Mouse (Mus musculus): ENCODE data around the gene Cfdp1.

Gene Cfdp1

GRCm38 (mm10) chr8:111793324-111793917 lies 60.7 kb downstream of the Cfdp1 start:
- DNase-seq (ENCODE audit: low spot score) = peak; percentile 51

- no peak for DNase-seq (ENCODE audit: low spot score)
Observed at GRCm38 (mm10) chr8:111789639-111790038, 64.5 kb downstream of the Cfdp1 start.

GRCm38 (mm10) chr8:111789200-111789599 lies 64.9 kb downstream of the Cfdp1 start:
- no peak for DNase-seq (ENCODE audit: low spot score)

- DNase-seq (ENCODE audit: low spot score) = no peak
Observed at GRCm38 (mm10) chr8:111788497-111788896, 65.6 kb downstream of the Cfdp1 start.

- no peak for DNase-seq (ENCODE audit: low spot score)
Observed at GRCm38 (mm10) chr8:111788085-111788484, 66.0 kb downstream of the Cfdp1 start.

- no peak for DNase-seq (ENCODE audit: low spot score)
Observed at GRCm38 (mm10) chr8:111787683-111788082, 66.4 kb downstream of the Cfdp1 start.

GRCm38 (mm10) chr8:111786701-111787588 lies 67.1 kb downstream of the Cfdp1 start:
- DNase-seq (ENCODE audit: low spot score) = no peak

GRCm38 (mm10) chr8:111786116-111786515 lies 68.0 kb downstream of the Cfdp1 start:
- no peak for DNase-seq (ENCODE audit: low spot score)

- no peak for DNase-seq (ENCODE audit: low spot score)
Observed at GRCm38 (mm10) chr8:111782671-111783394, 71.3 kb downstream of the Cfdp1 start.

GRCm38 (mm10) chr8:111782161-111782560 lies 71.9 kb downstream of the Cfdp1 start:
- no peak for DNase-seq (ENCODE audit: low spot score)

GRCm38 (mm10) chr8:111780697-111781424 lies 73.2 kb downstream of the Cfdp1 start:
- DNase-seq (ENCODE audit: low spot score) = no peak

- no peak for DNase-seq (ENCODE audit: low spot score)
Observed at GRCm38 (mm10) chr8:111779690-111780089, 74.4 kb downstream of the Cfdp1 start.

GRCm38 (mm10) chr8:111778801-111779200 lies 75.3 kb downstream of the Cfdp1 start:
- DNase-seq (ENCODE audit: low spot score) = no peak

GRCm38 (mm10) chr8:111776492-111776891 lies 77.6 kb downstream of the Cfdp1 start:
- no peak for DNase-seq (ENCODE audit: low spot score)

- DNase-seq (ENCODE audit: low spot score) = no peak
Observed at GRCm38 (mm10) chr8:111775766-111776165, 78.3 kb downstream of the Cfdp1 start.

- no peak for DNase-seq (ENCODE audit: low spot score)
Observed at GRCm38 (mm10) chr8:111773476-111773875, 80.6 kb downstream of the Cfdp1 start.

- DNase-seq (ENCODE audit: low spot score) = no peak
Observed at GRCm38 (mm10) chr8:111773057-111773456, 81.0 kb downstream of the Cfdp1 start.

- DNase-seq (ENCODE audit: low spot score) = no peak
Observed at GRCm38 (mm10) chr8:111772083-111772482, 82.0 kb downstream of the Cfdp1 start.

GRCm38 (mm10) chr8:111771625-111772020 lies 82.5 kb downstream of the Cfdp1 start:
- no peak for DNase-seq (ENCODE audit: low spot score)

- DNase-seq (ENCODE audit: low spot score) = no peak
Observed at GRCm38 (mm10) chr8:111770958-111771624, 83.0 kb downstream of the Cfdp1 start.

- DNase-seq (ENCODE audit: low spot score) = peak; percentile 74
Observed at GRCm38 (mm10) chr8:111769764-111770428, 84.2 kb downstream of the Cfdp1 start.

Data from MN1 (cell line).